Mouse (Mus musculus) bone marrow macrophage, adult 2 months (primary cell): ENCODE results near the gene Mbd4.
A peak's percentile ranks its signal among the peaks of the same experiment; 100 is the strongest.

ENCODE experiments used
- CTCF ChIP-seq: IDR thresholded peaks from 2 replicates; pipeline ENCODE4 v1.5.1; 2012; ENCODE audit warnings: low read depth, mild to moderate bottlenecking, low read length, moderate library complexity
- POLR2A ChIP-seq: IDR thresholded peaks from 2 replicates; pipeline ENCODE4 v1.6.1; 2012; ENCODE audit warnings: mild to moderate bottlenecking, low read depth, low read length, borderline replicate concordance

DNA sequence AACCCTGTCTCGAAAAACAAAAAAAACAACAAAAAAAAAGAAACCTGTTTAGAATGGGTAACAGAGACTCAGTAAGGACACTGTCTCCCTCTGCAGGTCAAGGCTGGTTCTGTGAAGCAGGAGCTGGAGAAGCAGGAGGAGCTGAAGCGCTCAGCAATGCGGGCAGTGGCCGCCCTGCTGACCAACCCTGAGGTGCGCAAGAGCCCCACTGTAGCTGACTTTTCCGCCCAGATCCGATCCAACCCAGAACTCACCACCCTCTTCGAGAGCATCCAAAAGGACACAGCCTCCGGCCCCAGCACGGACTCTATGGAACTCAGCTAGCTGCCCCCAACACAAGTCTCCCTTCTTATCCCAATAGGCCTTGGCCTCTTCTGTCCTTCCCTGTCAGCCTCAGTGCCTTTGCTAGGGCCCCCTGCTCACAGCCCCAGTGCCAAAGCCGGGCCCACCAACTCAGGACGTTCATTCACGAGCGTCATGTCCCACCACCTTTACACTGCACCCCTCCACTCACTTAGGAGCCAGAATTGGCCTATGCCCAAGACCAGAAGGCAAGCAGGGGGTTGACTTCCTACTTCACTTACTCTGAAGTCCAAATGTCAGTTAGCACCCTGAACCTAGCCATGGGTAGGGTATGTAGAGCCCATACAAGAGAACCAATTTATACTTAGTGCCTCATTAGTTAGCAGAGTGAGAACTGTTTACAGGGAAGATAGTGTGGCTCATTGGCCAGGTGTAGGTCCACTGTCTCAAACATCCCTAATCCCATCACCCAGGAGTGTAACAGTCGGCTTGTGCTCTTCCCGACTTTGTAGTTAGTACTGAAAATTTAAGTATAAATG, 49.4 kb downstream of the Mbd4 start:
- peak; percentile 38 for TF ChIP-seq CTCF
- TF ChIP-seq POLR2A = no peak
